ENCODE assay signal across 18 mouse cellular contexts in the genomic region with DNA sequence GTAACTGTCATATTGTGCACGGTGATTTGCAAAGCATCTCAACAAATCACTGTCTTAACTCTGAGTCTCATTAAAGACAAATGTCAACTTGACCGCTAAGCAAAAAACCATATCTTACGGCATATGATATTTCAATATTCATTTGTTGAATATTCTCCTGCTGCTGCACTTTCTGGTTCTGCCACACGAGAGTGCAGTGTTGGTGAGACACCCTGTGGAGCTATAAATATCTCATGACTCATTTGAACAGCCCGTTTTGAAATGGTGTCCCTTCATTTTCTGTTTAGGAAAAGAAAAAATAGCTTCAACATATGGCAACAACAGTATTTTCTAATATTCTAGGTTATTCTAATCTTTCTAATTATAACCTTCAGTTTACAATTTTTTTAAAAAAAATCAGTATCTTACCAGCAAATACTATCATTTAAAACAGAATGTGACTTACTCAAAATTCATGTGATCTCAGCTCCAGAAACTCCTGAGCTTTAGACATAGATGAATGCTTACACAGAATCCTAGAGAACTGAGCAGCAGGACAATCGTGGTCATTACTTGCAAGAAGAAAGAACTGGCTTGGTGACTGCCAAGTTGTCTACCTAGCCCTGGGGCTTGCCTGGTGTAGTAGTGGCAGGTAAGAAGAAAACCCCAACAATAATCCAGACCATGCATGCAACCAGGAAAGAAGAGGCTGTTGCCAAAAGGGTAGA. TPM values are rescaled to one million over a fixed set of nuclear protein-coding genes. Genes with fewer than 3 reads are reported as not detected.
DNase-seq lines count a peak whose midpoint lies in the region; ATAC-seq and TF ChIP-seq lines count a peak whose summit lies in the region.
"Had no signal": no experiment of that assay in that cellular context is flagged by ENCODE, and none has a peak within 500 bp of the region (broad histone marks: within the 10 kb centered on the region; RNA-seq: fewer than 3 reads in every experiment).

No protein-coding gene starts in this region.

- no peak overlapping the region for H3K4me3 ChIP-seq in layer of hippocampus, adult 2 months
- H3K4me3 ChIP-seq in hindbrain, embryonic 16.5 days (ENCODE audit: low read length) = no peak overlapping the region
- H3K4me3 ChIP-seq: erythroblast, embryonic 14.5 days; kidney, embryonic 15.5 days; lung, embryonic 15.5 days; megakaryocyte, embryonic 14.5 days had no signal

- H3K9ac ChIP-seq in hindbrain, embryonic 16.5 days (ENCODE audit: low read depth, low read length) = no peak overlapping the region
- H3K9ac ChIP-seq: kidney, embryonic 15.5 days; lung, embryonic 15.5 days had no signal

- no peak overlapping the region for H3K4me2 ChIP-seq in hindbrain, embryonic 16.5 days (ENCODE audit: low read length)
- H3K4me2 ChIP-seq: kidney, embryonic 15.5 days; liver, embryonic 11.5 days; lung, embryonic 15.5 days had no signal

- peak; percentile 77 for TF ChIP-seq CTCF in layer of hippocampus, adult 2 months (conservative IDR thresholded peaks at IDR 0.05)

- ATAC-seq in erythroid progenitor cell, adult 5-6 weeks (replicated peaks; ENCODE audit: low FRiP score, poor library complexity, severe bottlenecking) = 0 out of 2 replicates have a peak, but pooled peaks have one; percentile 30
- no peak for ATAC-seq in hindbrain, embryonic 16.5 days
- ATAC-seq: inflammation-experienced regulatory T-cells, adult 6 months had no signal

- H3K27me3 ChIP-seq in hindbrain, embryonic 16.5 days (replicated peaks; ENCODE audit: control insufficient read depth, insufficient read depth, low read length) = no peaks in the 10 kb centered on the region
- H3K27me3 ChIP-seq: kidney, embryonic 15.5 days; lung, embryonic 15.5 days had no signal

- DNase-seq in frontal cortex, adult 2 months (ENCODE audit: extremely low spot score in 1 of 2, low spot score in 1 of 2) = peak; percentile 46 to 66
- no peak for DNase-seq in frontal cortex, postnatal 10 days (ENCODE audit: low spot score in 2 of 2)
- no peak for DNase-seq in layer of hippocampus, adult 2 months (ENCODE audit: low spot score in 2 of 2)
- DNase-seq in layer of hippocampus, postnatal 25 days (ENCODE audit: extremely low spot score in 1 of 2, low spot score in 1 of 2) = no peak
- DNase-seq in 416B (ENCODE audit: low read depth) (peak; percentile 74), MN1 (ENCODE audit: low spot score) (no peak)
- DNase-seq: adrenal gland, postnatal 36 days; cerebellum, postnatal 10 days; heart, postnatal 36 days had no signal

- no peaks in the 10 kb centered on the region for H3K9me3 ChIP-seq in hindbrain, embryonic 16.5 days (ENCODE audit: control insufficient read depth, low read length)
- H3K9me3 ChIP-seq: kidney, embryonic 15.5 days; lung, embryonic 15.5 days had no signal

- H3K27ac ChIP-seq in layer of hippocampus, adult 2 months = peak overlapping the region; percentile 67
- no peak overlapping the region for H3K27ac ChIP-seq in hindbrain, embryonic 16.5 days (ENCODE audit: low read depth, low read length)
- H3K27ac ChIP-seq: kidney, embryonic 15.5 days; lung, embryonic 15.5 days had no signal

- no peaks in the 10 kb centered on the region for H3K4me1 ChIP-seq in hindbrain, embryonic 16.5 days (ENCODE audit: control insufficient read depth, insufficient read depth, low read depth, low read length)
- H3K4me1 ChIP-seq: kidney, embryonic 15.5 days; lung, embryonic 15.5 days had no signal

- 78% methylated on average over 6 of the region's 6 CpGs for WGBS in hindbrain, embryonic 16.5 days

- H3K36me3 ChIP-seq in hindbrain, embryonic 16.5 days (ENCODE audit: control insufficient read depth, insufficient read depth, low read length) = no peaks in the 10 kb centered on the region
- H3K36me3 ChIP-seq: G1E; kidney, embryonic 15.5 days; lung, embryonic 15.5 days had no signal

RNA-seq across cellular contexts. Expression of a gene that starts 14.9 kb away (rescaled TPM):
- polyA plus RNA-seq in frontal cortex, adult 2 months (2012; rRNA removed) = 73.7 and 83.3 TPM in 2 replicates
- total RNA-seq in layer of hippocampus, adult 2 months (2021) = 10 to 100 TPM; 66.2 to 71.9 TPM
- total RNA-seq in layer of hippocampus, postnatal 25 days (2021) = 10 to 100 TPM; 51.5 to 70.2 TPM
- 30.2 and 44.0 TPM in 2 replicates for total RNA-seq in erythroid progenitor cell, adult 5-6 weeks (2015; ENCODE audit: low replicate concordance)
- total RNA-seq in erythroid progenitor cell, adult 5-6 weeks (2017; ENCODE audit: low replicate concordance) = 79.1 and 166 TPM in 2 replicates
- polyA plus RNA-seq in hindbrain, embryonic 16.5 days (2015; fragmentation: Nextera tagmentation; extraction: Ambion mirVana) = 71.6 and 74.2 TPM in 2 replicates

Comparison
In these comparisons a context has a peak if more than half of its experiments do, and no peak if none do; other contexts are left out.
1. DNase-seq: peak in frontal cortex, adult 2 months (2 of 2) and 416B (single experiment); none in frontal cortex, postnatal 10 days (0 of 2), layer of hippocampus, adult 2 months (0 of 2), layer of hippocampus, postnatal 25 days (0 of 2) and MN1 (single experiment).